Mouse (Mus musculus): ENCODE measurements around the gene Comtd1.
A peak's percentile ranks its signal among the peaks of the same experiment; 100 is the strongest.

Comtd1 gene

GRCm38 (mm10) chr14:21848166-21849154 is at the start of gene Comtd1:
Gene Comtd1, minus strand, starts transcription at chr14:21848977.
- peak; percentile 91 to 93 for DNase-seq (ENCODE audit: low spot score in 2 of 2)

- DNase-seq (ENCODE audit: low spot score in 2 of 2) = no peak
Measured at GRCm38 (mm10) chr14:21892341-21892659, 43.5 kb upstream of the Comtd1 start.

- peak in 1 of 2 experiments; percentile 44 for DNase-seq (ENCODE audit: low spot score in 2 of 2)
Measured at GRCm38 (mm10) chr14:21891581-21892340, 43.0 kb upstream of the Comtd1 start.

- no peak for DNase-seq (ENCODE audit: low spot score in 2 of 2)
Measured at GRCm38 (mm10) chr14:21890430-21890829, 41.7 kb upstream of the Comtd1 start.

- DNase-seq (ENCODE audit: low spot score in 2 of 2) = no peak
Measured at GRCm38 (mm10) chr14:21866816-21867215, 18.0 kb upstream of the Comtd1 start.

GRCm38 (mm10) chr14:21866291-21866690 is 17.5 kb upstream of the Comtd1 start:
- DNase-seq (ENCODE audit: low spot score in 2 of 2) = no peak

- DNase-seq (ENCODE audit: low spot score in 2 of 2) = no peak
Measured at GRCm38 (mm10) chr14:21856886-21857285, 8.1 kb upstream of the Comtd1 start.

- DNase-seq (ENCODE audit: low spot score in 2 of 2) = no peak
Measured at GRCm38 (mm10) chr14:21855961-21856360, 7.2 kb upstream of the Comtd1 start.

GRCm38 (mm10) chr14:21854271-21854670 is 5.5 kb upstream of the Comtd1 start:
- no peak for DNase-seq (ENCODE audit: low spot score in 2 of 2)

GRCm38 (mm10) chr14:21853456-21854109 is 4.8 kb upstream of the Comtd1 start:
- peak in 1 of 2 experiments; percentile 76 for DNase-seq (ENCODE audit: low spot score in 2 of 2)

- no peak for DNase-seq (ENCODE audit: low spot score in 2 of 2)
Measured at GRCm38 (mm10) chr14:21851996-21852791, 3.4 kb upstream of the Comtd1 start.

GRCm38 (mm10) chr14:21850419-21851127 is 1.8 kb upstream of the Comtd1 start:
- DNase-seq (ENCODE audit: low spot score in 2 of 2) = no peak

- no peak for DNase-seq (ENCODE audit: low spot score in 2 of 2)
Measured at GRCm38 (mm10) chr14:21849524-21850418, 994 bp upstream of the Comtd1 start.

GRCm38 (mm10) chr14:21847381-21848165 is 1.2 kb downstream of the Comtd1 start:
- peak in 1 of 2 experiments; percentile 49 for DNase-seq (ENCODE audit: low spot score in 2 of 2)

GRCm38 (mm10) chr14:21846827-21847380 is 1.9 kb downstream of the Comtd1 start:
- DNase-seq (ENCODE audit: low spot score in 2 of 2) = no peak

- no peak for DNase-seq (ENCODE audit: low spot score in 2 of 2)
Measured at GRCm38 (mm10) chr14:21843263-21843662, 5.5 kb downstream of the Comtd1 start.

GRCm38 (mm10) chr14:21841819-21842592 is 6.8 kb downstream of the Comtd1 start:
- no peak for DNase-seq (ENCODE audit: low spot score in 2 of 2)
